Mouse (Mus musculus): Measurements from ENCODE around the gene Gm42669.

DNA sequence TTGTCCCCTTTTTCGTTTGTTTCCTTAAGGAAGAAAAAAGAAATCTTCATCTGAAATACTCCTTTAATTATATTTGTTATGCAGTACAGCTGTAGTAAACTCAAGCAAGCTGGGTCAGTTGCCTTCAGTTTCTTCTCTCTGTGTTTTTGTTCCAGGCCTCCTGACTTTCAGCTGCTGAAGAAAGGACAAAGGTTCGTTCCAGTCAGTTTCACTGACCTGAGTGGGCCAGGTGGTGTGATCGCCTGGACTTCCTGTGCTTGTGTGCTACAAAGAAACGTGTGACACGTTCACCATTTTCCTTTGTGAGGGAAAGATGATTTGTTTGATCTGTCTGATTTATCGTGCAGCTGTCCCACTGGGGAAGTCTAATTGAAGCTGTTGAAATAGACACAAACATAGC is 110.6 kb downstream of the Gm42669 start:
- TF ChIP-seq CTCF (IDR thresholded peaks at IDR 0.05; ENCODE audit: low read depth): no peak
- TF ChIP-seq EP300 (IDR thresholded peaks at IDR 0.05; ENCODE audit: low read depth): no peak
